Mouse (Mus musculus): ENCODE measurements around the gene Kmt2e.

Kmt2e gene

GRCm38 (mm10) chr5:23411640-23412039, 22.6 kb upstream of the Kmt2e start:
- DNase-seq = no peak

GRCm38 (mm10) chr5:23412247-23412948, 21.8 kb upstream of the Kmt2e start:
- DNase-seq = no peak

- DNase-seq = no peak
These were observed 21.2 kb upstream of the Kmt2e start for GRCm38 (mm10) chr5:23413058-23413457.

- DNase-seq = no peak
These were observed 20.4 kb upstream of the Kmt2e start for GRCm38 (mm10) chr5:23413575-23414470.

GRCm38 (mm10) chr5:23414490-23415126, 19.6 kb upstream of the Kmt2e start:
- no peak for DNase-seq

- no peak for DNase-seq
These were observed 18.5 kb upstream of the Kmt2e start for GRCm38 (mm10) chr5:23415571-23416285.

- DNase-seq = no peak
These were observed 18.0 kb upstream of the Kmt2e start for GRCm38 (mm10) chr5:23416286-23416643.

- DNase-seq = no peak
These were observed 16.5 kb upstream of the Kmt2e start for GRCm38 (mm10) chr5:23417716-23418115.

- peak; percentile 86 for DNase-seq
These were observed 16.0 kb upstream of the Kmt2e start for GRCm38 (mm10) chr5:23418147-23418781.

GRCm38 (mm10) chr5:23418797-23419595, 15.2 kb upstream of the Kmt2e start:
- DNase-seq = no peak

GRCm38 (mm10) chr5:23419616-23420170, 14.5 kb upstream of the Kmt2e start:
- DNase-seq = no peak

GRCm38 (mm10) chr5:23420410-23420809, 13.8 kb upstream of the Kmt2e start:
- no peak for DNase-seq

- DNase-seq = no peak
These were observed 12.8 kb upstream of the Kmt2e start for GRCm38 (mm10) chr5:23421440-23421839.

GRCm38 (mm10) chr5:23423036-23423435, 11.2 kb upstream of the Kmt2e start:
- no peak for DNase-seq

- DNase-seq = no peak
These were observed 6.7 kb upstream of the Kmt2e start for GRCm38 (mm10) chr5:23427501-23427900.

- no peak for DNase-seq
These were observed 3.0 kb upstream of the Kmt2e start for GRCm38 (mm10) chr5:23431070-23431864.

GRCm38 (mm10) chr5:23431948-23432707, 2.1 kb upstream of the Kmt2e start:
- no peak for DNase-seq

GRCm38 (mm10) chr5:23432708-23433645, 1.3 kb upstream of the Kmt2e start:
- peak; percentile 99 for DNase-seq

All from right cerebral cortex, adult 18-20 months (tissue).